Mouse (Mus musculus) erythroblast, embryonic 14.5 days (primary cell): ENCODE data around the gene Atp7b.

Source experiments
- GATA1 ChIP-seq: IDR thresholded peaks from 2 replicates; pipeline ENCODE4 v1.6.1; 2012; ENCODE audit warnings: low read length, inconsistent platforms, mixed read lengths
- TAL1 ChIP-seq: IDR thresholded peaks from 3 replicates; pipeline ENCODE4 v1.6.1; 2012; ENCODE audit warnings: low read length, inconsistent platforms, mixed read lengths

DNA sequence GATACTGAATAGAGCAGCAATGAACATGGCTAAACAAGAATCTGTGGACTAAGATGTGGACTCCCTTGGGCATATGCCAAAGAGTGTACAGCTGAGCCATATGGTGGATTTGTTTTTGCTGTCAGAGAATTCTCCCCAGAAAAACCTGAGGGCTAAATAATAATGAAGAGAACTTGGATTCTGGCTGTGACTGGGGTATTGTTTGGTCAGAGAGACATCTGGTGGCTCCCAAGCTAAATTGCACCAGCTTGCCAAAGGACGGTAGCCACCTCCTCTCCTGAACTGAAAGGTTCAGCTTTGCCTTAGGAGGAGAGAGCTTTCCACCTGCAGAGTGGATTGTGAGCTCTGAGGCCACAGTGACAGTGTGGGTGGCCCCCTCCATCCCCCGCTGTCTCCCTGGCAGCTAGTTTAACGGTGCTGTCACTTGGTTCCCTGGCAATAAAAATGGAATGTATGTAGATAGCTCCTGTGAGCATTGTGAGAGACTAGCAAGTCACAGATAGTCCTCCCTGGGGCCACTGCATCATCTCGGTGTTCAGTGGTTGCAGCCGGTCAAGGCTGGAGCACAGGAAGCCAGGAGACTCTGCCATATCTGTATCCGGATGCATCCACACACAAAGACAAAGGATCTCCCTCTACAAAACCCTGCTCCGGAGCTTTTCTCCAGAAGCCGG, 78.3 kb downstream of the Atp7b start:
- no peak for TF ChIP-seq TAL1
- no peak for TF ChIP-seq GATA1
